Mouse (Mus musculus) spleen, embryonic (tissue): Measurements from ENCODE around the gene Raly.
"Not testable (repeated sequence)": the region's sequence is repeated elsewhere in the genome, so short reads cannot be mapped to it uniquely, and the experiment has no call there.

Experiments used
- CTCF ChIA-PET: fragments of 350-600 bp; sonication (Branson Sonifier 250); formaldehyde crosslinking; loops from one replicate; lab custom pipeline; 2022; lab: Charles Lee

Raly gene

DNA sequence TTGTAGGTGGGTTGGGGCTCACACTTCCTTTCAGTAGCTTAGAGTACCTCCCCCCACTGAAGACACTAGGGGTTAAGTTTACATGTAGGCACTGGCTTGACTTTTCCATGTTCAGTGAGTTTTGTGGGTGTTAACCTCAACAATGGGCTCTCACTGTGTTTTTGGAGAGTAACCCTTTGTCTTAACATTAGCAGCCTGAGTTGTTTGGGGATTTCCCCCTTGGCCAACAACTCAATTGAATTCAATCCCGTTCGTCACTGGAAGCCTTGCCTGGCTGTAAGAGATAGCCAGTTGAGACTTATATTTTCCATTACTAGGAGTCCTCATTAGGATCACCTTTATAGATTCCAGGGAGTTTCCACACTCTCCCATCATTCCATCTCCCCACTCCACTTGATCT, 45.6 kb downstream of the Raly start:
- CTCF ChIA-PET = interaction anchor here (0.6 kb wide), 1 partner anchor 1145 kb away, joined by 7 read pairs; no protein-coding TSS in a partner anchor

- CTCF ChIA-PET = interaction anchor here (0.7 kb wide), 1 partner anchor 10 kb away, joined by 3 read pairs; no protein-coding TSS in a partner anchor
These were observed 57.2 kb downstream of the Raly start for GRCm38 (mm10) chr2:154848086-154848485.

DNA sequence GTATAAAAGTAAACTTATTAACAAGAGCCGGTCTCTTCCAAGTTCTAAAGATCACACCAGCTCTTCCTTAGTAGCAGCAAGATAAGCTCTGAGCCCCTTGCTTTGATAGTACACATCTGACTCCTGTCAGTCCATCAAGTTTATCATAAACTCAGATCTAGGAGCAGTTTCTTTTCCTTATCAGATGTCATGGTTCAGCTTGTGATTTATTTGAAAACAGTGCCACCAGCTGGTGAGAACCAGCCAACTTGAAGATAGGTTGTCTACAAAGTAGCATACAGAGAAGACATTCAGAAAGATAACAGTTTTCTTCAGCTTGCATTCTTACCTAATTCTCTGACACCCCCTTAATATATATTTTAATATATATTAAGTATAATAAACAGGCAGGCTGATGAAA, 64.5 kb downstream of the Raly start:
- CTCF ChIA-PET = interaction anchor here (0.7 to 1.4 kb wide), 3 partner anchors 18 to 143 kb away, joined by 3 to 6 read pairs (median 3); no protein-coding TSS in a partner anchor

- CTCF ChIA-PET = no interaction called here
These were observed 72.8 kb downstream of the Raly start for GRCm38 (mm10) chr2:154863672-154864071.

DNA sequence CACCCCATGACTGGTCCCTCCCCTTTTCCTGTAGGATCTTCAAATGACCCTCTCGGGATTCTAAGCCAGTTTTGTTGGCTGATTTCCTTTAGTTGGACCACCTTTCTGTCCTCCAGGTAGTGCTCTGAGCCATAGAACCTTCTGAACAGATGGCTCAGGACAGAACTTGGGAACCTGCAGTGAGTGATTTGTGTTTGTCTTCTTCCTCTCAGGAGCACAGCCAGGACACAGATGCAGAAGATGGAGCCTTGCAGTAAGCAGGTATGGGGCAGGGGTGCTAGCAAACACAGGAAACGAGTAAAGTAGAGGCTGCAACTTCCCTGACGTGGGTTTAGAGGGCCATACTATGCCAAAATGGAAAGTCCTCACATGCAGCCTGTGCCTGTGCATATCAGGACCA, 74.8 kb downstream of the Raly start:
- CTCF ChIA-PET = no interaction called here

GRCm38 (mm10) chr2:154868106-154868505, 77.2 kb downstream of the Raly start:
- CTCF ChIA-PET = interaction anchor here (1.0 kb wide), 1 partner anchor 10 kb away, joined by 4 read pairs; no protein-coding TSS in a partner anchor

GRCm38 (mm10) chr2:154869954-154870641, 79.2 kb downstream of the Raly start:
- CTCF ChIA-PET = interaction anchor here (0.7 kb wide), 1 partner anchor 414 kb away, joined by 8 read pairs; no protein-coding TSS in a partner anchor

DNA sequence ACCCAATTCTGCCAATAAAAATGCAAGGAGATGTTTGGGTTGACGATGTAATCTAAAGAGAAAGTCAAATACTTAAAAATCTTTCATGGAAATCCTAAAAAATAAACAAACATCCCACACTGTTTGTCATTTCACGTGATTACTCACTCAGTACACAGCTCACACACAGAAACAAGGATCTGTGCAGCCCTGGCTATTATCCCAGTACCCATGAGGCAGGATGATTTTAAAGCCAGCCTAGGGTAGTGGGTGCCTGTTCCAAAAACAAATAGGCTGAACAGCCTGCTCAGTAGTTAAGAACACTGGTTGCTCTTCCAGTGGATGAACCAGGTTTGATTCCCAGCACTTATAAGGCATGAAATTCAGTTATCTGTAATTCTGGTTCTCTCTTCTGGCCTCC, 85.7 kb downstream of the Raly start:
- CTCF ChIA-PET = no interaction called here

DNA sequence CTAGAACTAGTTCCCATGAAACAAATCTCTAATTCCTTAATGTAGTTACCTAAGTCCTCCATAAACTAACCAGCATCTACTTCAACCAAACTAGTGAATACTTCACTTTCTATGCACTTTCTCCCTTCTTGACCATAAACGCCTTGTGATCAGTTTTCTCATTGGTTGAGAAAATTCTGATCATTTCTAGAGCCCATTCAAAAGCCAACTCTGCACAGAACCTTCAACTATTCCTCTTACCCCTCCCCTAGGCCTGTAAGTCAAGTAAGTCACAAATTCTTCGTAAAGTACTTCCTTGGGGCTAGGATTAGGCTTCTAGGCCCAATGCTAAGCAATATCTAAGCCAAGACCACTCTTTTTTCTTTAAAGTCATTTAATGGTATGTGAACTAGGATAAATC, 100.7 kb downstream of the Raly start:
- CTCF ChIA-PET = no interaction called here

DNA sequence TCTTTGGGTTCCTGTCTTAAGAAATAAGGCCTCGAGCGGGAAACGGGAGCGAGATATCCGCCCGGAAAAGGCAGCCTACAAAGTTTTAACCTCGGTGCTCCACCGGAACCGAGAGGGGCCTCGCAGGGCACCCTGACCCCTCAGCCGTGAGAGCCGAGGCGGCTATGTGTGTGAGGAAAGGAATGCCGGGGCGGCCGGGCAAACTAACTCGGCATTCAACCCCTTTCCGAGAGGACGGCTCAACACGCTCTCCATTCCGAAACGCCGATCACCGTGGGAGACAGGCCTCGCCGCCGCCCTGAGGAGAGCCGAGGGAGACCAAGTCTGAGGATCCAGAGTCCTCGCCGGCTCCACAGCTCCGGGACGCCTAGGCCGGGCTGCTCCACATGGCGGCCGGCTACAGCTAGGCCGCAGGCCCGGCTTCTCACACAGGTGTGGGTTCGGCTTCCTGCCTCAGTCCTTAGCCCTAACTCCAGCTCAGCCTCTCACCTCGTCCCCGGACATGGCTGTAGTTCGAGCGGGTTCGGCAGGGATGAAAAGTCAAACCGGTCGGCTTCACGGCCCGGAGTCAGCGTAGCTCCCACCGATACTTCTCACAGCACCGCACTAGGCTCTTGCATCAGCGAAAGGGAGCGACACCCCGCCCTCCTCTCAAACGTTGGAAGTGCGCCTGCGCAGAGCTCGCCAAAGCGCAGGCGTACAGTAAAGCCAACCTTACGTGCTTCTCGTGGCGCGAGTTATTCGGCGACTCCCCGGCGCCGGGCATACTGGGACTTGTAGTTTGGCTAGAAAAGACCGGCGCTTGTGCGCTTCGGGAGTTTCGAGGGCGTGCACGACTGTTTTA, 101.5 kb downstream of the Raly start, which contains the start of gene Eif2s2:
Eif2s2 (minus strand) TSS at position 735 of the 844 bp plus-strand sequence.
- CTCF ChIA-PET = no interaction called here

DNA sequence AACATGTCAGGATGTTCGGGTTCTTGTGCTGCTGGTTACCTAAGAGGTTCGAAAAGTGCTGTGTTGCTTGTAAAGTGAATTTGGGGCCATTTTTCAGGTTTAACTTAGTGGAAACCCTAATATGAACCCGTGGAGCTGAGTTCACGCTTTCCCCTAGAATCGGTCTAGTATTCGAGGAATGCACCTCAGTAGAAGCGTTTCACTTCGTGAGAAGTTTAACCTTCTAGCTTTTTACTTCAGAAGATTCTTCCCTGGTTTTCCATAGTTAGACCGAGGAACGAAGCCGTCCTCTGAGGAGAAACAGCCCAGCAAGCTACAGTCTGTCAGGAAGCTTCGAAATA, 102.1 kb downstream of the Raly start:
- CTCF ChIA-PET = no interaction called here

DNA sequence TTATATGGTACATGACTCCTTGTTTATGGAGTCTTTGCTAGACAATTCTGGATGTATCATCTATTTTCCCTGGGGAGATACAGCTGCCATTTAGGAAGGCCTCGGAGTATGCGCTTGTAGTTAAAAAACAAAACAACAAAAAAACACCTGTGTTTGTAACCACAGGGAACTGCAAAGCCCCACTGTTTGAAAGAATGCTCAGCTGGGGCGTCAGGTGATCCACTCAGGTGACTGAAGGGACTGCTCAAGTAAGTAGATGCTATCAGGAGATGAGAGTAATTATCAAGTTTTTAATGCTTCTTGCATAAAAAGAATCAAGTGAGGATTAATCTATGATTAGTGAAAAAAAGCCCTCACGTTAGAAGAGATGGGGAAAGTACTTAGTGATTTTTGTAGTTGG, 102.7 kb downstream of the Raly start:
- CTCF ChIA-PET = no interaction called here

DNA sequence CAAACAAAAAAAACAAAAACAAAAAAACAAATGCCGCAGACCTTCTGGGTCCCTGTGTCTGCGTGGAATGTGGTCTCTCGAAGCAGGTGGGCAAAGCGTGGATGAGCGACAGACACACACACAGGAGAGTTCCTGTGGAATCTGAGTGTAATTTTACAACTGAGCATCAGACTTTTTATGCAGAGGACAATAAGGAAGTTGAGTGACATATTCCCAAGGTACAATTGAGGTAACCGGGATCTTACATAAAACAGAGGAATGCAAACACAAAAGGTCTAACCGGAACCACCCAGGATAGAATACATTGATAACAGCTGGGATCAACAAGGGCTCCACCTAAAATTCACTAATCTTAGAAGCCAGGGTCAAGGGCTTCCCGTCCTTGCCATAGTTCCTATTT, 108.1 kb downstream of the Raly start:
- CTCF ChIA-PET = not testable (repeated sequence)

DNA sequence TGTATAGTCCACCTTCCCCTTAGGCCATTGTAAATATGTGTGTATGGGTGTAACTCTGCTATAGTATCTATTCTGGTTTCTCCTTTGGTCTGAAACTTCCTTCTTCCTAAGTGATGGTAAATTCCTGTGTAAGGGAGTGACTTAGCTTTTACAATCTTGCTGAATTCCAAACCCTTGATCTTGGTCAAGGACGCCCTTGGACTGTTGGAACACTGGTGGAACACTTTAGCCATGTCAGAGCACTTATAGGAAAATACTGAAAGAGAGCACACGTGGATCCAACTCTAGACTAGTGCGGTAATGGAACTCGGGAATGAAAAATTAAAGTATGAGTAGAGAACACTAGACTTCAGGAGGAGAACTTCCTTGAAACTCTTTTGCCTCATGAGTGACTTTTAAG, 108.5 kb downstream of the Raly start:
- CTCF ChIA-PET = not testable (repeated sequence)

DNA sequence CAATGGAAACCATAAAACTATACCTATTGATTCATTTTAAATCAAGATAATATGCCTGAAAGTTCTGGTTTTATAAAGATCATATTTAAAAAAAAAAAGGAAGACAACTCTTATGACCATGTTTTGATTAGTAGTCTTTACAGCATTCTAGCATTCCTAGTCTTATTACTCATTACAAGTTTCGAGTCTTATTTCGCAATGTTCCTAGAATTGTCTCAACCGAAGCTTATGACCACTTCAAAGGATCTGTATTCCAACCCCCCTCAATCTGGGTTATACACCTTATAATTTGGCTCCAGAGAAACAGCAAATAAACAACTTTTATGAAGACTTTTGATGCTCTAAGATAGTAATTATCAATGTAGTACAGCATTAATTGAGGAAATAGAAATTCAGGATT, 111.2 kb downstream of the Raly start:
- CTCF ChIA-PET = no interaction called here

DNA sequence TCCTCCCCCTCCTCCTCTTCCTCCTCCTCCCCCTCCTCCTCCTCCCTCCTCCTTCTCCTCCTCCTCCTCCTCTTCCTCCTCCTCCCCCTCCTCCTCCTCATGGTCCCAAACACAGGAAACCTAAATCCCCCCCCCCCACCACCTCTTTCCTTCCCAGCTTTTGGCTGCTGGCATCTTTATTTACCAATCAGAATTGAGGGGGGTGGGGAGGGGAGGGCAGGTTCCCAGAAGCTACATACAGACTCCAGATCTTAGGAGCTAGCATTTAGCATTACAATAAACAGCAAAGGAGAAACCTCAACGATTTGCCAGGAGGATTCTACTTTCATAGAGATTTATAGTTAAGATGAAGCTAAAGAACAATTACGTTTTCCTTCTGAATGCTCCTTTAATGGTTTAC, 114.9 kb downstream of the Raly start:
- CTCF ChIA-PET = no interaction called here

DNA sequence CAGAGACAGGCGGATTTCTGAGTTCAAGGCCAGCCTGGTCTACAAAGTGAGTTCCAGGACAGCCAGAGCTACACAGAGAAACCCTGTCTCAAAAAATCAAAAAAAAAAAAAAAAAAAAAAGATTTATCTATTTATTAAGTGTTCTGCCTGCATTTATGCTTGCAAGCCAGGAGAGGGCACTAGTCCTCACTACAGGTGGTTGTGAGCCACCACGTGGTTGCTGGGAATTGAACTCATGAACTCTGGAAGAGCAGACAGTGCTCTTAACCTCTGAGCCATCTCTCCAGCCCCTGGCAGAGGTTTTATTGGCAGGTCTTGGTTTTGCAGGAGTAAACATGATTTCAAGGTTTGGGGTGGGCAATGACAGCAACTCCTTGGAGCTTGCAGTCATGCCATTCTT, 117.3 kb downstream of the Raly start:
- CTCF ChIA-PET = interaction anchor here (0.6 kb wide), 1 partner anchor 1225 kb away, joined by 3 read pairs; no protein-coding TSS in a partner anchor

- CTCF ChIA-PET = no interaction called here
These were observed 118.9 kb downstream of the Raly start for GRCm38 (mm10) chr2:154909789-154910188.

DNA sequence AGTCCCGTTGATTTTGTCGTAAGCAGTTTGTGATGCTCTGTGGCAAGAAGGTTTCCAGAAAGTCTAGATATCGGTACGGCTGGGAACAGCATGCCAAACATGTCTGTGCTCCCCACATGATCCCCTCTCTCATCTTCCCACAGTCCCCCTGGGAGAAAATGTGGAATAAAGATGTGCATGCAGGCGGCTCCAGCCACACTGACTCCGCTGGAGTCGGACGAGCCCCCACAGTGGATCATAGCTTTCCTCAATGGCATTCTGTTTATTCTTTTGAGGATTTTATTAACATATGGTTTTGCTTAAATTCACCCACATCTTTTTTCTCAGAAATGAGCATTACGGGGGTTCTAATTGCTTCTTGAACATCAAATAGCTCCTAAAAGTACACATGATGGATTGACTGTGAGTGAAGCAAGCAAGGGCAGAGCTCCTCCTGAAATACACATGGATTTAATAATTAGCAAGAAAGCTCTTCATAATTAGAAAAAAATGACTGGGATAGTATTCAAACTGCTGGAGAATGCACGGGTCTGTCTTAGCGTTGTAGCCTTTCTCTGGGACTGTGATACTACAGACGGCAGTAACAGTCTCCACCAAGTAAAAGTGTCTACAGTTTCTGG, 125.1 kb downstream of the Raly start:
- CTCF ChIA-PET = interaction anchor here (0.6 kb wide), 1 partner anchor 19 kb away, joined by 3 read pairs; no protein-coding TSS in a partner anchor

DNA sequence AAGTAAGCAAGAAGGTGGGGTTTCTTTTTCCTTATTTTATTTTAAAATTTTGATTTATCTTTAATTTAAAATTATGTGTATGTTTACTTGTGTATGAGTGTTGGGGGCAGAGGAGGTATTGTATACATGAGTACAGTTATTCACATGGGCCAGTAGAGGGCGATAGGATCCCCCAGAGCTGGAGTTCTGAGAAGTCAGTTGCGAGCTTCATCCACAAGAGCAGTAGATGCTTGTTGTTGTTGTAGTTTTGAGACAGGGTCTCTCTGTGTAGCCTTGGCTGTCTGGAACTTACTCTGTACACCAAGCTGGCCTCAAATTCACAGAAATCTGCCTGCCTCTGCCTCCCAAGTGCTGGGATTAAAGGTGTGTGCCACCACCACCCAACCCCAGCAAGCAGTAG, 125.7 kb downstream of the Raly start:
- CTCF ChIA-PET = interaction anchor here (0.6 kb wide), 1 partner anchor 20 kb away, joined by 3 read pairs; no protein-coding TSS in a partner anchor
